Mouse (Mus musculus) midbrain, embryonic 12.5 days (tissue): ENCODE measurements at regions not wholly inside any gene's neighbourhood (a gene's known extent, or its start where the extent isn't known, plus 50 kb on each side); places are given as distances from the start of the nearest gene placed in this dataset.

ENCODE experiments used
- ATAC-seq: fragments of 200-750 bp; cut with Nextera tagmentation; 2 replicates; pipeline ENCODE4 v1.8.0; 2017; ENCODE audit warnings: low read depth, moderate TSS enrichment, moderate library complexity; ENCODE audit not compliant: low FRiP score
- H3K27ac ChIP-seq: fragments of 300-500 bp; sonication (generic); replicated peaks from 2 replicates; pipeline ENCODE4 v1.5.1; 2016; ENCODE audit warnings: mild to moderate bottlenecking
- H3K27me3 ChIP-seq: fragments of 300-500 bp; sonication (generic); 2 replicates; pipeline ENCODE4 v1.6.1; 2016; ENCODE audit warnings: mild to moderate bottlenecking
- H3K36me3 ChIP-seq: fragments of 300-500 bp; sonication (generic); 2 replicates; pipeline ENCODE4 v1.6.1; 2016
- H3K4me1 ChIP-seq: fragments of 300-500 bp; sonication (generic); 2 replicates; pipeline ENCODE4 v1.6.1; 2016
- H3K4me2 ChIP-seq: fragments of 300-500 bp; sonication (generic); replicated peaks from 2 replicates; pipeline ENCODE4 v1.6.1; 2016; ENCODE audit warnings: mild to moderate bottlenecking, moderate library complexity
- H3K4me3 ChIP-seq: fragments of 300-500 bp; sonication (generic); 2 replicates; pipeline ENCODE4 v1.5.1; 2016; ENCODE audit warnings: mild to moderate bottlenecking
- H3K9ac ChIP-seq: fragments of 300-500 bp; sonication (generic); replicated peaks from 2 replicates; pipeline ENCODE4 v1.6.1; 2016; ENCODE audit warnings: mild to moderate bottlenecking, moderate library complexity
- H3K9me3 ChIP-seq: fragments of 300-500 bp; sonication (generic); 2 replicates; pipeline ENCODE4 v1.6.1; 2016; ENCODE audit warnings: mild to moderate bottlenecking
- WGBS: fragments of 180-500 bp; shearing (Covaris S2); methylation state at CpG from one replicate; pipeline ENCODE4 v1.1.7; 2016; 5-methylcytosine and 5-hydroxymethylcytosine counted together

DNA sequence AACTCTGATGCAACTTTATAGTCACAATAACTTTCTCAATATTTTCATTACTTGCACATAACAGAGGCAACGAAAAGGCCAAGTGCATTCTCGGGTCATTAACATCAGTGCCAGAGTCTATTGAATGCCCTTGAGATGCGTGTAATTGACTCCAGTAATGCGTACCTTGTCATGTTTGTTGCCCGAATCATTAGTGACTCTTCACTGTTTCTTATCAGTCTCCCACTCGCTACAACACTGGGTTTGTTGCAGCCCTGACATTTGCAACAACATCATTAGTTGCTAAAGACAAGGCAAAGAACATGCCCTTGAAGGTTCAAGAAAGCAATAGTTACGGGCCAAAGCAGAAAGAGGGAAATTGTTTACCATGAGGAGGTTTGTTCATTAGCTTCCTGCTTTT lies 299.8 kb downstream of the Ostf1 start:
- Histone ChIP-seq H3K36me3 (no peaks in the 10 kb centered on the region), H3K27me3 (no peaks in the 10 kb centered on the region), H3K4me3 (no peak overlapping the region), H3K4me1 (0 out of 2 replicates have a peak, but pooled peaks cover 2% of the 10 kb centered on the region), H3K27ac (no peak overlapping the region), H3K4me2 (no peak overlapping the region), H3K9me3 (no peaks in the 10 kb centered on the region), H3K9ac (no peak overlapping the region)
- no peak for ATAC-seq
- WGBS: 80% methylated on average over 7 of the region's 7 CpGs

- no peak overlapping the region for H3K4me2 ChIP-seq
- no peak overlapping the region for H3K27ac ChIP-seq
- H3K9me3 ChIP-seq: no peaks in the 10 kb centered on the region
- no peak for ATAC-seq
- H3K9ac ChIP-seq: no peak overlapping the region
- no peaks in the 10 kb centered on the region for H3K27me3 ChIP-seq
- H3K4me3 ChIP-seq: no peak overlapping the region
- WGBS: 85% methylated on average over 2 of the region's 2 CpGs
- H3K4me1 ChIP-seq: 0 out of 2 replicates have a peak, but pooled peaks cover 2% of the 10 kb centered on the region
- no peaks in the 10 kb centered on the region for H3K36me3 ChIP-seq
These were observed 302.2 kb downstream of the Ostf1 start for GRCm38 (mm10) chr19:18329421-18329820.

DNA sequence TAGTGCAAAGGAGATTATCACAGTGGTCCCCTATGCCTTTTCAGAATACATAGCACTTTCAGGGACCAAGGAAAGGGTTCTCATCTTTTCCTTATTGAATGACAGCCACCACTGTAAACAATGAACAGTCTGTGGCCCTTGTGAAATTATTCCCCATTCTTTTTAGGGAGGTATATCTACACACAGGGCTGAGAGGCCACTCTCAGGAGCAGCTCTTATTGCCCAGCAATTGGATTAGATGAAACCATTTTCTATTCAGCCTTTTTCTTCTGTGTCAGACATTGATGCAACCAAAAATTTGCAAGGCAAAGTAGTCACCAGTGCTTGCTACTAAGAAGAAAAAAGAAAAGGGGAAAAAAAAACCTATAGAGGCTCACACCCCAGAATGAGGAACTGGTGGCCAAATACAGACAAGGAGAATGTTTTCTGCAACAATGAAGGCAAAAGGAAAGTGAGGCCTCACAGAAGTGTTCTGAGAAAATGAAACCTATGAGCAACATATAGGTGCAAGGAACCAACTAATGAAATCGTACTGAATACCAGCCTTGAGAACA lies 313.2 kb downstream of the Ostf1 start:
- no peak overlapping the region for H3K4me3 ChIP-seq
- WGBS: 63% methylated on average over 1 of the region's 1 CpGs
- H3K27me3 ChIP-seq: no peaks in the 10 kb centered on the region
- H3K36me3 ChIP-seq: no peaks in the 10 kb centered on the region
- no peak overlapping the region for H3K4me2 ChIP-seq
- H3K27ac ChIP-seq: no peak overlapping the region
- no peaks in the 10 kb centered on the region for H3K4me1 ChIP-seq
- H3K9me3 ChIP-seq: no peaks in the 10 kb centered on the region
- H3K9ac ChIP-seq: no peak overlapping the region
- ATAC-seq: peak; percentile 64

DNA sequence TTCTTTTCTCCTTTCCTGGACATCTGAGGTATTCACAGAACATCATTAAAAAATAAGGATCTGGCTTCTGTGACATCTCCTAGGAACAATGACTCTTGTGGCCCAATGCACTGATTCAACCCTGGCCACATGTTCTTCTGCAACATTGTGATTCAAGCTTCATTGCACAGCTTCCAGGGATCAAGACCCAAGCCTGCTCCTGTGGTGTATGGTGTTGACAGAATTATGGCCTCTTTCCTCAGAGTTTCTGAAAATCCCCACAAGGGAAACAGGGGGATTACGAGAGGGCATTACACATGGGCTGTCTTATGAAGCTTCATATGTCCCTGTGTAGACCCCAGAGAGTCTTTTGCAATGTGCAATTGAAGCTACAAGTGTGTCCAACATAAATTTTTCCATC lies 358.2 kb downstream of the Ostf1 start:
- no peak for ATAC-seq
- Histone ChIP-seq H3K4me2 (no peak overlapping the region), H3K27me3 (no peaks in the 10 kb centered on the region), H3K36me3 (no peaks in the 10 kb centered on the region), H3K9me3 (no peaks in the 10 kb centered on the region), H3K9ac (no peak overlapping the region), H3K4me1 (no peaks in the 10 kb centered on the region), H3K4me3 (no peak overlapping the region), H3K27ac (no peak overlapping the region)
- 93% methylated on average over 1 of the region's 1 CpGs for WGBS

DNA sequence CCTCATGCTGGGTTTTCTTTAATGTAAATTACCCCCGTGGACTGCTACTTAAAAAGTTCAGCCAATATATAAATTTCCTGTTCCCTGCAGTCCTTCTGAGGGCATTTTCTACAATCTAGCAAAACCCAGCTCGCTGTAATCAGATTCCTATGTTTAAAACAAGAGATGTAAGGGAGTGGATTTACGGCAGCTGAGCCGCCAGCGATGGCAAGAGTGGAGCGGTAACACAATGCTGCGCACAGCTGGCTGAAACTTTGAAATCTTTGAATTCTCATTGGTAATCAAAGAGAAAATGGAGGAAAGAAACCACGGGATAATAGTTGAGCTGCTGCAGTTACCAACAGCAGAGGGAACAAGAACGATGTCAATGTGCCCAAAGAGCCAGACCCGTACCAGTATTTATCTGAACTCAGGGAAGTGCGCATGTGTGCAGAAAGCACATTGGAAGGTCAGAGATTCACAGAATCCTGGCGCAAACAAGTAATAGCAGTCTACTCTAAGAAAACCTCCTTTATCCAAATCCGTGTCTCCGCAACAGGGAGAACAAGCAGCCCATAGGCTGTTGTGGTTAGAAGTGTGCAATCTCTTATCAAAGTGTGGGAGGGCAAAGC lies 376.4 kb downstream of the Ostf1 start:
- 69% methylated on average over 14 of the region's 14 CpGs for WGBS
- H3K36me3 ChIP-seq: no peaks in the 10 kb centered on the region
- H3K4me2 ChIP-seq: peak overlapping the region; percentile 22
- no peak for ATAC-seq
- no peaks in the 10 kb centered on the region for H3K27me3 ChIP-seq
- no peak overlapping the region for H3K4me3 ChIP-seq
- H3K9ac ChIP-seq: no peak overlapping the region
- H3K9me3 ChIP-seq: no peaks in the 10 kb centered on the region
- peaks cover 5% of the 10 kb centered on the region; the same call in 1 of the 2 replicates for H3K4me1 ChIP-seq
- no peak overlapping the region for H3K27ac ChIP-seq

DNA sequence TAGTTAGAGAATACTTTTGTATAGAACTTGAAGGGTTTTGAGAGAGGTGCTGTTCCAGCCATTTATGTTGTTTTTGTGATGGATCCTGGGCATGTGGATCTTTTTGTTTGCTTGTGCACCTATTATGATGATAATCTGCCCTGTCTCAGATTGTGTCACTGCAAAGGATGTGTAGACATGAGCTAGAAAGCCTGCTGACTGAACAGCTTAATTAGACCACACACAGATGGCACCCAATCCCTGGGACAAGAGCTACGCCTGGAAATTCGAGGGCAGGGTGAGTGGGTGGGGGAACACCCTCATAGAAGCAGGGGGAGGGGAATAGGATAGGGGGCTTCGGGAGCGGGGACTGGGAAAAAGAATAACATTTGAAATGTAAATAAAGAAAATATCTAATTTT lies 378.3 kb downstream of the Ostf1 start:
- Histone ChIP-seq H3K4me3 (no peak overlapping the region), H3K4me2 (no peak overlapping the region), H3K9me3 (no peaks in the 10 kb centered on the region), H3K4me1 (peaks cover 5% of the 10 kb centered on the region; the same call in 1 of the 2 replicates), H3K9ac (no peak overlapping the region), H3K27ac (no peak overlapping the region), H3K27me3 (no peaks in the 10 kb centered on the region), H3K36me3 (no peaks in the 10 kb centered on the region)
- 55% methylated on average over 4 of the region's 4 CpGs for WGBS
- peak; percentile 66; the same call in 1 of the 2 replicates for ATAC-seq
